Mouse (Mus musculus) megakaryocyte progenitor cell, adult 5-6 weeks (primary cell): Measurements from ENCODE around the gene Cdk2ap1. TPM values are rescaled to one million over a fixed set of nuclear protein-coding genes. Genes with fewer than 3 reads are reported as not detected.

Experiments
- ATAC-seq: replicated peaks from 2 replicates; pipeline ENCODE4 v1.8.0; 2016; ENCODE audit warnings: mild to moderate bottlenecking, moderate TSS enrichment, inconsistent platforms; ENCODE audit not compliant: poor library complexity
- total RNA-seq, 2 experiments: library from RNA; stranded (forward) in 1 of 2; stranded (reverse) in 1 of 2; fragments of 157-497, 149-512 nt in 1 of 2; fragments of 200-1000 nt in 1 of 2; gene quantifications; 2 replicates each; pipeline versions ENCODE4 v1.2.3 to v1.2.4; 2015 to 2017

Cdk2ap1 gene
- total RNA-seq, 2 experiments from 2014 or later = 218 to 268 TPM

DNA sequence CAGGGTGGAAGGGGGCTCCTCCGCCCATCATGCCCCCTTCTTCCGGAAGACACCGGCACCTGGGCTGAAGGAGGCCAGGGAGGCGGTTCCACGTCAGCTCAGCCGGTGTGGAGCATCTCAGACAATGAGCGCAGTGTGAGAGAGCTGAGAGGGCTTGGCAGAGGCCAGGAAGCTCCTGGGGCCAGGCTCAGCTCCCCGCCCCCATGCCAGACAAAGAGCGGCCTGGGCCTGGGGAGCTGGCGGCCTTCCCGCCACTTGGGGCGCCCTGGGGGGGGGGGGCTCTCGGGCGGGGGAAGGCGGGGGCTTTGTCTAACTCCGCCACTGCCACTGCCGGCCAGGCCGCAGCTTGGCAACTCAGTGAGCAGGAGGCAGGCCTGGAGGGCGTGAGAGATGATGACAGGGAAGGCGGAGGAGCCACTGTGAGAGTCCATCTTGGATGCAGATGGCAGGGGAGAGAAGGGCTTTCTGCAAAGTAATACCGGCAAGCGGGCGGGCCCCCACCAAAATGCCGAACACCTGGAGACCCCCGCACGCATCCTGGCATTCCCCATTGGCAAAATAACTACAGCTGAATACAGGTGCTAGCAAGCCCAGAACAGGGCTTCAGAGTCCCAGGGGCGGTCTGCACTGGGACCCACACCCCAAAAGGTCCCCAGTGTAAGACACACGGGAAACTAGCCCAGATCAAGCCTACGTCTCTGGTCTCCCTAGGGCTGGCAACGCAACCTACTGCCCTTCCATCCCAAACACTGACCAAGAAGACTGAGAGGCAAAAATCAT lies 10.6 kb downstream of the Cdk2ap1 start:
- peak; percentile 63 for ATAC-seq

DNA sequence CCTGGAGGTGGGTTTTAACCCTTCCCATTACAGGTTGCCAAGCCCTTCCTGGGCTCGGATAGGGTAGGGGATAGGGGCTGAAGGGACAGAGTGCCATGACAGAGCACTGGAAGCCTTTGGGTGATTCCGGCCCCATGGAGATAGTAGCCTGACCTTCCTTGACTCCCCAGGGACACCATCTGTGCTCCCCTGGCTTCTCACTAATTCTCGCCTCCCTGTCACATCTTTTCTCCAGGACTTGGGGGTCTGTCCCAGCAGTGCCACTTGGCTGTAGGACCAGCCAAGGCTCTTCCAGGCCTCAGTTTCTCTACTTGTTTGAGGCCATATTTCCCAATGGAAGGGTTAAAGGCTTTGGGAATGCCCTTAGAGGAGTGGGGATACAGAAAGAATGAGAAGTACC lies 11.3 kb downstream of the Cdk2ap1 start:
- ATAC-seq = no peak

DNA sequence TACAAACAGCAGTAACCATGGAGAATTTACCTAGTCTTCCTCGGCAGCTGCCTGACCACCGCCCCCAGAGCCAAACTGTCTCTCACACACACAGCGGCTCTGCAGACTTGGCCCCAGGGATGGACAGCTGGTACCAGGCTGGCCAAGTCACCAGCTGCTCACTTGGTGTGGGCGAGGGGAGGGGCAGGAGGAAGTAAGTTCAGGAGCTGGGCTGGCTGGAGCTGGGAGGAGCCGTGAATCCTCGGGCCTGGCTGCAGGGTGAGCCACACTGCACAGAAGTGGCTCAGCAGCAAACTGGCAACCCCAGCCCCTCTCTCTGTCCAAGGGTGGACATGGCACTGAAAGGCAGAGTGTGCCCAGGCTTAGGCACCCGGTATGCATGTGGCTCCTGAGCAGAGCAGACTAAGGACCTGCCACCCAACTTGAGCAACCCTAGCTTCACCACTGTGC lies 11.7 kb downstream of the Cdk2ap1 start:
- ATAC-seq = peak; percentile 47

DNA sequence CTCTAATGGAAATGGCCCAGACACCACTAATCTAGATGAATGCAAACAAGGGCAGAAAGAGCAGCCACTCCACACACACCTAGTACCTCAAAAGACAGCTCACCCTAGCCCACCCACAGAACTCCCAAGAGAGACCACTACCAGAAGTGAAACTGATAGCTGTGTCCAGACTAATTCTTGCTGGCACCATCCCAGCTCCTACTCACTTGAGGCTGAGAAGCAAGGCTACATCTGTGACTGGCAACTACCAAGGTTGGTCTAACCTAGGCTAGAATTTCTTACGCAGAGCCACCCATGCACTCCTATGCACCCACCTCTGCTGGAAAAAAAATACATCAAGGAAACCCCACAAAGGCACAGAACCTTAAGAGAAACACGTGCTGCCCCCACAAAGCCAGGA lies 12.5 kb downstream of the Cdk2ap1 start:
- ATAC-seq = no peak

DNA sequence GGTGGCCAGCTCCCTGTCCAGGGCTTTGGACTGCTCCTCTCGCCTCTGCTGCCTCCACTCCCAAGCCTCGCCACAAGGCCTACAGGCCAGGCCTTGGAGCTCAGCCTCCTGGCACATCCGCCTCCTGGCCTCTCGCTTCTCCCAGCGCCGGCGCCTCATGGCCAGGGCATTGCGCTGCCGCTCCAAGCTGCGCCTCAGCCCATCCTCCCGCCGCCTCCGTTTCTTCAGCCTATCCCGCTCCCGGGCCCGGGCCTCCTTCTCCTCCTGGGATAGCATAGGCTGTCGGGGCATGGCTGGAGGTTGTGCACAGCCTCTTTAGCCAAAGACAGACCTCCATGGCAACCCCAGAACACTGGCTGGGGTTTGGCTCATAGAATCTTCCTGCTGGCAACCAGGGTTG lies 13.7 kb downstream of the Cdk2ap1 start:
- ATAC-seq = no peak

GRCm38 (mm10) chr5:124342897-124343296 lies 20.0 kb downstream of the Cdk2ap1 start:
- no peak for ATAC-seq

DNA sequence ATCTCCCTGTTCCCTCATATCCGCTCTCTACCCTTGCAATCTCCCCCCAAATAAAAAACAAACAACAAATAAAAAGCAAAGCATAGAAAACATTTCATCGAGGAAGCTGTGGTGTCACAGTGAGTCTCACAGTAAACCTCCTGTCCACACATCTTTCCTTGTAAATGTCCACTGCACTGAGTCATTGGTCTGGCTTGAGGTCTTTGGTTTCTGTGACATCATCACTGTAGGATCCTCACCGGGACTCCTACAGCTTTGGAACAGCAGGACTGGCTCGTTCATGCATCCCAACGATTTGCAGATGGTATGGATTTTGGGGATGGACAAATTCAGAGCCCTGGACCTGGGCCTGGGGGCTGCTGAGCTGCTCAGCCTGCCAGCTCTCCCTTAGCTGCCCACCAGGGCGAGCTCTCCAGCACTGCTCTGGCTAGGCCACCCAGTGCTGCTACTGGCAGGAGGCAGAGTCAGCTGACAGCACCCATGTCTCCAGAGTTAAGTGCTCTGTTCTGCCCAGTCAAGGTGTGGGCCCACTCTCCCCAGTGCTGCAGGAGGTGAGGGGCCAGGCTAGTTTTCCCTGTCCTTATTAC lies 21.0 kb downstream of the Cdk2ap1 start:
- peak; percentile 55; the same call in 1 of the 2 replicates for ATAC-seq

DNA sequence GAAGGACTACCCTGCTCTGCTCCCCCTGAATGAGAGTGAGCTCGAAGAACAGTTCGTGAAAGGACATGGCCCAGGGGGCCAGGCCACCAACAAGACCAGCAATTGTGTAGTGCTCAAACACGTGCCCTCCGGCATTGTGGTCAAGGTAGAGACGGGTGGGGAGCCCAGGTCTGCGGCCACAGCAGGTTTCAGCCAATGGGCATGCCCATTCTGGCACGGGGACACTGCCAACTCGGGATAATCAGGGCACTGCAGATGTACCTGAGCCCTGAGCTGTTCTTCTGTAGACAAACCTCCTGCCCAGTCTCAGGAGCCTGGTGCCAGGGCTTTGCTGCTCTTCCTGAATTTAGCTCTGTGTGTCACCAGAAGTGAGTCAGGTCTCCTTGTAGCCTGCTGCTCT lies 24.1 kb downstream of the Cdk2ap1 start:
- ATAC-seq = no peak

DNA sequence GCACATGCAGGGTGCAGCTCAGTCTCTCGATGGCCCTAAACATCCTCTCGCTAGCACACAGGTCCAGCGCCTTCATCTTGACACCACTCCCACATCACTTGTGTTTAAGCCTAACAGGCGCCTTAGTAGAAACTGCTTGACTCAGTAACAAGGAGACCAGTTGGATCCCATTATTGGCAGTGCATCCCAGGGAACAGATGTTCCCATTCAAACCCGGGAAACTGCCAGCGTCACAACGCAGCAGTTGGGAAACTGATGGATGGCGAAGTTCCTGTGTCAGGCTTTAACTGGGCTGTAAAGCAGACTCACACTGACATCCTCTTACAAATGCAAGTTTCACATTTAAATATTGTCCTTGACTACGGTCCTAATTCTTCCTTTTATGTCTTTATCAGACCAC lies 25.0 kb downstream of the Cdk2ap1 start:
- no peak for ATAC-seq

DNA sequence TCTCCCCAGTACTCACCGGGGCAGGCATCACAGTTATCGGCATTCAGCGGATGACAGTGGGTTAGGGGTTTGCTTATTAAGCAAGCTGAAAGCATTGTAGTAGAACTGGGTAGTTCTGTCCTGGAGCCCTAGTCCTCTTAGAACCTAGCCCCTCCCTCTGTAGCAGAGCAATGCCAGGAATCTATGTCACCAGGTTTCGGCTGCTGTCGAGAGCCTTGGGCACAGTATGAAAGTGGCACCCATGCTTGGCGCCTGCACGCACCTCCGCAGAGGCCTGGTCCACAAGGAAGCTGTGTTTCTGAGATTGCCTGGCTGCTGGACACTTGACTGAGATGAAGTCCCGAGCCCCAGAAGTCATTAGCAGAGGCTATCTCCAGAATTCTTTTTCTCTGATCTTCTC lies 25.8 kb downstream of the Cdk2ap1 start:
- ATAC-seq = no peak

GRCm38 (mm10) chr5:124334392-124334791 lies 28.5 kb downstream of the Cdk2ap1 start:
- ATAC-seq = no peak

GRCm38 (mm10) chr5:124330086-124330485 lies 32.8 kb downstream of the Cdk2ap1 start:
- ATAC-seq = no peak

DNA sequence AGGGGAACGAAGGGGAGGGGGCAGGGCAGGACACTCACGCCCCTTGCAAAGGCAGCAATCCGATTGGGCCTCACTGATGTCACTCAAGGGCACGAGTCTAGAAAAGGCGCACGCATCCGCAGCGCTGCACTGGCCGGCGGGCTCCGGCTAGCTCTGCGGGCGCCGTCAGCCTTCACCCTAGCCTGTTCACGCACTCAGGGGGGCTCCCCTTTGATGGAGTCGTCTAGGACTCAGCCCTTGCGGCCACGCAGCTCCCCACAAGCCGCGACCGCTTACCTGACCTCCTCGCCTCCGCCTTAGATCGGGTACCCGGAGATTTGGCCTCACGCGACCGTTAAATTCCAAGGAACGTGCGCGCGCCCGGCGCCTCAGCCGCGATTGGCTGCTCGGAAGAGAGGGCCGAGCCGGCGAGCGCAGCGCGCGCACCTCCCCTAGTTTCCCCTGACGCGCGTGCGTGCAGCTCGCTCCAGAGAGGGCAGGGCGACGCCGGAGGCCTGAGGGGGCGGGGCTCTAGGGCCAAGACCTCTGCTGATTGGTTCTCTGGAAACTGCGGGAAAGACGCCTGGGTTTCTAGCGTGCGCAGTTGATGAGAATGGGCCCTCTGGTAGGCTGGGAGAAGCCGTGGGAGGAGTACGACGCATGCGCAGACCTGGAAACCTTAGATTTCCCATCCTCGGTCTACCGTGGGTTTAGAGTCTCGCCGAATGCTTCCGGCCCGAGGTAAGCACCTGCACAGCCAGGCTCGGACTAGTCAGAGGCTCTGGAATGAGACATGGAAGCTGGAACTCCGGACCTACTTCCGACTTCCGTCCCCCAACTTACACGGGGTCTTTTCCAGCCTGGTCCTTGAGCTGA lies 35.1 kb downstream of the Cdk2ap1 start, which contains the start of the genes Mphosph9 and 2810006K23Rik:
Gene Mphosph9, minus strand, starts transcription at position 463 of the 855 bp plus-strand sequence.
Gene 2810006K23Rik, plus strand, starts transcription at position 580 of the 855 bp plus-strand sequence.
- peak; percentile 92 for ATAC-seq

DNA sequence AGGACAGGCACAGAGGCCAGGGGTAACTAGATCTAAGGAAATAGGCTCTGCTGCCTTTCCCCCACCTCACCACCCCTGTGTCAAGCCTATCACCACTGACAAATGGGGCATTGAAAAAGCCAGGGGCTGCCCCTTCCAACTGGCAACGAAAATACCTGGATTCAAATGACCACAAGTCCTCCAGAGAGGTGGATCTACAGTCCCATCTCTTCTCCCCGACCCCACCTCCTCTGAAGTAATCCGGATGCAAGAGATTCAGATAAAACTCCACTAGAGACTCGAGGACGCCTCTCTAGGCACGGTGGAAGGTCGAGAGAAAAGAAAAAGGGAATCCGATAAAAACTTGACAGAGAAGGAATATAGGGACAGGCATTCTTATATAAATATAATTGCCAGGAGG lies 36.1 kb downstream of the Cdk2ap1 start:
- ATAC-seq = no peak

DNA sequence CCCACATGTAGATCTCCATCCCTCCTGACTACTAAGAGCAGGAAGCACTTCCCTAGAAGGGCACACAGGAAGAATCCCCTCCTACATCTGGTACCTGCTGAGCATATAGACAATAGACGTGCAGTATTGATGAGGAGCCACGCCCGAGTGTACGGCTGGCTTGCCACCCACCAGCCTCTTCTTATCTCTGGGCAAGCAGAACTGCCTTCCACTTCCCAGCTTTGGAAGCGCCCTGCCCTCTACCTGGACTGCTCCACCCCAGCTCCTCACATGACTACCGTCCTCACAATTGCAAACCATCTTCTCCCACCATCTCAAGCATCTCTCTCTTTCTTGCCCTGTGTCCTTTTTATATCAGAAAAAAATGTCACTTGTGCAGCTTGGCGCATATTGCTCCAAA lies 45.2 kb downstream of the Cdk2ap1 start:
- ATAC-seq = no peak

- no peak for ATAC-seq
Measured at GRCm38 (mm10) chr5:124315941-124316340, 46.9 kb downstream of the Cdk2ap1 start.

GRCm38 (mm10) chr5:124315498-124315897 lies 47.4 kb downstream of the Cdk2ap1 start:
- no peak for ATAC-seq

- no peak for ATAC-seq
Measured at GRCm38 (mm10) chr5:124310091-124310490, 52.8 kb downstream of the Cdk2ap1 start.

- no peak for ATAC-seq
Measured at GRCm38 (mm10) chr5:124309155-124309554, 53.7 kb downstream of the Cdk2ap1 start.

DNA sequence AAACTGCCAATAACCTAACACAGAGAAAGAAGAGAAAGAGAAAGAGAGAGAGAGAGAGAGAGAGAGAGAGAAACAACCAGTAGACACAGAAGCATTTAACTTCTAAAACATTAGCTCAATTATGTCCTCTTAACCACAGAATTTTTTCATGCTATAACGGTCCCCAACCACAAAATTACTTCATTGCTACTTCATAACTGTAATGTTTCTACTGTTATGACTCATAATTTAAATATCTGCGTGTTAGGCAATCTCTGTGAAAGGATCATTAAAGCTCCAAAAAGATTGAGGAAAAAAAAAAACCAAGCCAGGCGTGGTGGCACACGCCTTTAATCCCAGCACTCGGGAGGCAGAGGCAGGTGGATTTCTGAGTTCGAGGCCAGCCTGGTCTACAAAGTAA lies 60.0 kb downstream of the Cdk2ap1 start:
- peak; percentile 71 for ATAC-seq

DNA sequence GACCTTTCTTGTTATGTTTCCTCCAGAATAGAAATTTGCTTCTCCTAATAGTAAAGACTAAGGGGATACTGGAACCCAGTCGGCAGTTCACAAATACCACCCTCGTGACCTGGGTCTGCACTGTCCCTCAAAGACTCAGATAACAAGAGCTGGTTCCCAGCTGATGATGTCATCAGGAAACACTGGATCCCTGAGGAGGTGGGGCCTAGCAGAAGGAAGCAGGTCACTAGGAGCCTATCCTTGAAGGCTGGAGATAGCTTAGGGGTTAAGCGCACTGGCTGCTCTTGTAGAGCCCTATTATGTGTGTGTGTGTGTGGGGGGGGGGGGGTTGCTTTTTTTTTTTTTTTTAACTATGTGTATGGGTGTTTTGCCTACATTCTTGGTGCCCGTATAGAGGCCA lies 62.8 kb downstream of the Cdk2ap1 start:
- no peak for ATAC-seq
